Mouse (Mus musculus) kidney, adult 2 months (tissue): ENCODE results near the gene Btbd2.

Experiments
- CTCF ChIP-seq: fragments of 200-500 bp; conservative IDR thresholded peaks from 2 replicates; pipeline ENCODE4 v1.5.1; 2011; ENCODE audit warnings: low read depth, mild to moderate bottlenecking, control low read depth, low read length, moderate library complexity, mixed read lengths; ENCODE audit not compliant: insufficient read depth, insufficient read length
- POLR2A ChIP-seq: fragments of 200-500 bp; IDR thresholded peaks from one replicate; pipeline ENCODE4 v1.6.1; 2011; ENCODE audit warnings: low read depth, low read length, control low read depth

GRCm38 (mm10) chr10:80611024-80611423 lies 45.8 kb downstream of the Btbd2 start:
- peak; percentile 80 for TF ChIP-seq CTCF
- TF ChIP-seq POLR2A: no peak
